Mouse (Mus musculus) brain, embryonic 14.5 days (tissue): Measurements from ENCODE around the gene Hnf1b.

Experiments
- CTCF ChIP-seq: fragments of 200-500 bp; IDR thresholded peaks from 2 replicates; pipeline ENCODE4 v1.5.1; 2012; ENCODE audit warnings: inconsistent platforms, mild to moderate bottlenecking, moderate library complexity, borderline replicate concordance; ENCODE audit not compliant: insufficient read depth, insufficient read length; ENCODE audit errors: extremely low read depth
- POLR2A ChIP-seq: fragments of 200-500 bp; IDR thresholded peaks from 2 replicates; pipeline ENCODE4 v1.6.1; 2012; ENCODE audit warnings: mild to moderate bottlenecking, inconsistent platforms, borderline replicate concordance; ENCODE audit not compliant: poor library complexity, insufficient read depth, insufficient read length, severe bottlenecking; ENCODE audit errors: extremely low read depth

- TF ChIP-seq POLR2A (no peak), CTCF (no peak)
These were observed 33.9 kb downstream of the Hnf1b start for GRCm38 (mm10) chr11:83883812-83884211.
